Mouse (Mus musculus) CD4-positive, CD25-positive, alpha-beta regulatory T cell, adult 2 months (primary cell): ENCODE data around the gene Fam110a.

ENCODE experiments used
- DNase-seq: peaks from one replicate; pipeline ENCODE4 v3.0.0-alpha.2; 2012; ENCODE audit warnings: low read depth, low spot score

The Fam110a gene

DNA sequence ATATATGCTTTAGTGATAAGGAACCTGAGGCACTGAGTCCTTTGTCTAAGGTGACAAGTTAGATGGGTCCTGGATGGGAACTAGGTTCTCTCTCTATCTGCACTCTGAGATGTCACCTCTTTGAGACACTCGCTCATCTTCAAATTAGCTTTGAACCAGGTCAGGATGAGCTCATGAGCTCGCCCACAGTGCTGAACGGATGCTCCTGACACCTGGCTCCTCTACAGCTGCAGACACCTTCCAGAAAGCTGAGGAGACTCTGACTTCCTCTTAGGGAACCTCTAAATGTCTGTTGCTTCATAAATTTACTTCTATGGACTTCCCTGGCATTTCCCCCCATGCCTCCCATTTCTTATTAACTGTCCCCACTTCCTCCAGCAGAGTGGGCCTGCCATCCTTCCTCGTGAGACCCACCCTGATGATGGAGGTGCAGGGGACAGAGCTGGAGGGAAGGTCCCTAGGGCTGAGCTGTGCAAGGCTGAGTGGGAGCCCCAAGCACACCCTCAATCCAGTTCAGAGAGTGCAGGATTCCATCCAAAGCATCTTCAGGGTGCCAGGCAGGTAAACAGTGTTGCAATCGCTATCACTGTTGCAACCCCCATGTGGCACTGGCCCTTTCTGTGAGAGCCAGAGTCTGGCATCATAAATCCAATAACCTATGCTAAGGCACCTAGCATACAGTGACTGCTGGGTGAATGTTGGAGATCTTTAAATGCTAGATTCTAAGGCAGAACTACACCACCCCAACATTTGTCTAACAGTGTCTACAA lies 40.2 kb downstream of the Fam110a start:
- DNase-seq: no peak

GRCm38 (mm10) chr2:151938780-151939200 lies 41.2 kb downstream of the Fam110a start:
- DNase-seq: no peak

DNA sequence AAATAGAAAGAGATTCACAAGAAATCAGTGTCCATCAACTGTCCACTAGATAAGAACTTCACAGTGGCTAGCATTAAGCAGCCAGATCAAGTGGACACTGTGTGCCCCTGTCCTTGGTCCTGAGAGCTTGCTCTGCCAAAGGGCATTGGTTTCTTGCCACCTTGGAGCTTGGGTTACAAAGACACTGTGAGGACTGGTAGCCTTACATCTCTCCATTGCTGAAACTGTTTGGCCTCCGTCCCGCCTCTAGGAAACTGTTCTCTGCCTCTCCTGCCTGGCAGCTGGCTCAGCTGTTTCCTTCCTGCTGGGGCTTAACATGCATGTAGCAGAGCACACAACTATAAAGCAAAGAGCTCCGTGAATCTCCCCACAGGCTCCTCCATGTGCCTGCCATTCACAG lies 42.1 kb downstream of the Fam110a start:
- no peak for DNase-seq

DNA sequence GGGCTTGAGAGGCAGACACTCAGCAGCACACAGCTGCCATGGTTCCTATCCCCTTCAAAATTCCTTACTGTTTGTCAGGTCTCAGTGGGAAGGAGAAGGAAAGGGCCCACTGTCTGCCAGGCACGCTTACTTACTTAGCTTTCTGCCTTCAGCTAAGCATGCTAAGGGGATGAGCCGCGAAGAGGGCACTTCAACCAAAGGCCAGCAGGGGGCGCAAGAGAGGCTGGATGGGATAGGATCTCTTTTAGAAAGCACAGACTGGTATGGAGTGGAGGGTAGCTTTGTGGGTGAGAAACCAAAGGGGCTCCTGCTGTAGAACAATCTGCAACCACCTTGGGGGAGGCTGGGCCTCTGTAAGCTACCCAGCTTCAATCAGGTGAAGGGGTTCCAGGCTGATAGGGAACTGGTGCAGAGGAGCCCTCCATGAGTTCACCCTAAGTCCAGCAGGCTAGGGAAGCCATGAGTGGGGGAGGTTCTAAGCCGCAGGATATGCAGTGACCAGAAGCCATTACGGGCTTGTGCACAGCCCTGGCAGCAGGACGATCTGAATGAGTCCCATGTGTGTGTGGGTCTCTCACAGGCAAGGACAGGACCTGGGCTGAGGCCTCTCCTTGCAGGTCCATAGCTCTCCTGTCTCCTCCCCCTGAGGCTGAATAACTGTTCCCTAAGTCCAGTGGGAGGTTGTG lies 49.5 kb downstream of the Fam110a start:
- peak; percentile 87 for DNase-seq

GRCm38 (mm10) chr2:151927103-151927502 lies 52.9 kb downstream of the Fam110a start:
- no peak for DNase-seq

DNA sequence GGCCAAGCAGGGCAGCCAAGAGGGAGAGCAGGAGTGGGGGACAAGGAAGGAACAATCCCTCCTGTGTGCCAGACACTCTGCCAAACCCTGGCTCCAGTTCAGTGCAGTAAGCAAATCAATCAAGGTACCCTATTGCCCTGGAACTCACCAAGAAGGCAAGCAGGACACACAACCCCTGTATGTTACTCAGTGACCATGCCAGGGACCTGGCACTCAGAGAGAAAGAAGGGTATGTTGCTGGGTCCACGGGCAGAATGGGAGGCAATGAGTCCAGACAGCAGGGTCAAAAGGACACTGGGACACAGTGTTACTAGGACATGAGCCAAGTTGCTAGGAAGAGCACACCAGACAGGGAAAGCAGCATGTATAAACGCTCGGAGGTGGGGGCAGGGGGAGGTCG lies 54.3 kb downstream of the Fam110a start:
- no peak for DNase-seq

GRCm38 (mm10) chr2:151924276-151924675 lies 55.7 kb downstream of the Fam110a start:
- no peak for DNase-seq

DNA sequence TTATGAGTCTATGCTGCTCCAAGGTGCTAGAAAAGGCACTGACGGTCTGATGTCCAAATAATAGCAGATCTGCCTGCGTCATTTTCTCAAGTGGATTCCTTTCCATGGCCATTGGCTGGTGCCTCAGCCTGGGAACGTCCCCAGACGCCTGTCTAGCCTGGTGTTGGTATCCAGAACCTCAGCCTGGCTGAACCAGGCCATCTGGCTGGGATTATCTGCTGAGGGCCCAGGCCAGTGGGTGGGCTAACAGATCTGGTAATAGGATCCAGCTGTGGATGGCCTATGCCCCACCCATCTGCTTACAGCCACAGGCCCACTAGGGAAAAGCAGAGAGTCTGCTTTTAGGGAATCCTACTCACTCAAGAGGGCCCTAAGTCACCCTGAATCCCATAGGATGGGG lies 58.4 kb downstream of the Fam110a start:
- no peak for DNase-seq

DNA sequence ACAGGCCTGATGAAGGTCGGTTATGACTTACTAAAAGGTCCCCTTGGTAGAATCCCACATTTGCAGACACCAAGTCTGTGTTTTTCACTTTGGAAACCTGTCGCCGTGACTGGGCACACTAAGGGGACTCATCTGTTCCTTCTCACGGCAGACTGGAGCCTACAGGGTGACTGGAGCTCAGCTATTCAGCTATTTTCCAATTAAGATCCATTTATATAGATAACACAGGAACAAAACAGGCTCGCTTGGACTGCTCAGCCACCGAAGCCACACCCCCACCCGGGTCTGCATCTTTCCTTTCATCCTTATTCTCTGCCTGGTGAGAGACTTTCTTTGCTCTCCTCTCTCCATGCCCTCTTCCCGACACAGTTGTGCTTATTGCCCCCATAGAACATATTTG lies 59.0 kb downstream of the Fam110a start:
- no peak for DNase-seq
